Mouse (Mus musculus): Measurements from ENCODE around the gene Gm9817. TPM values are rescaled to one million over a fixed set of nuclear protein-coding genes. Genes with fewer than 3 reads are reported as not detected.

Gm9817 gene
- polyA plus RNA-seq, 1 experiment from 2014 or later, result not detected

- 48% methylated on average over 4 of the region's 4 CpGs for WGBS
- Histone ChIP-seq H3K9ac (ENCODE audit: low read length) (no peak overlapping the region), H3K27me3 (ENCODE audit: control insufficient read depth, insufficient read depth, low read length) (no peaks in the 10 kb centered on the region), H3K36me3 (ENCODE audit: control insufficient read depth, insufficient read depth, low read length) (no peaks in the 10 kb centered on the region), H3K4me1 (ENCODE audit: control insufficient read depth, insufficient read depth, low read length) (no peaks in the 10 kb centered on the region), H3K27ac (ENCODE audit: low read depth, low read length) (no peak overlapping the region), H3K4me2 (ENCODE audit: low read depth) (no peak overlapping the region), H3K9me3 (ENCODE audit: control insufficient read depth, low read length) (no peaks in the 10 kb centered on the region), H3K4me3 (ENCODE audit: low read depth, low read length) (no peak overlapping the region)
- no peak for DNase-seq (ENCODE audit: low spot score)
- no peak for ATAC-seq (ENCODE audit: insufficient read depth, low FRiP score, low TSS enrichment)
These were observed 38.3 kb upstream of the Gm9817 start for GRCm38 (mm10) chr13:45040195-45040594.

- WGBS, result 82% methylated on average over 7 of the region's 7 CpGs
- ATAC-seq (ENCODE audit: insufficient read depth, low FRiP score, low TSS enrichment), result no peak
- no peaks in the 10 kb centered on the region for H3K36me3 ChIP-seq (ENCODE audit: control insufficient read depth, insufficient read depth, low read length)
- no peak overlapping the region for H3K9ac ChIP-seq (ENCODE audit: low read length)
- no peak for DNase-seq (ENCODE audit: low spot score)
- no peaks in the 10 kb centered on the region for H3K27me3 ChIP-seq (ENCODE audit: control insufficient read depth, insufficient read depth, low read length)
- H3K4me3 ChIP-seq (ENCODE audit: low read depth, low read length), result no peak overlapping the region
- H3K9me3 ChIP-seq (ENCODE audit: control insufficient read depth, low read length), result no peaks in the 10 kb centered on the region
- H3K27ac ChIP-seq (ENCODE audit: low read depth, low read length), result no peak overlapping the region
- H3K4me1 ChIP-seq (ENCODE audit: control insufficient read depth, insufficient read depth, low read length), result no peaks in the 10 kb centered on the region
- H3K4me2 ChIP-seq (ENCODE audit: low read depth), result no peak overlapping the region
These were observed 37.8 kb upstream of the Gm9817 start for GRCm38 (mm10) chr13:45040741-45041140.

GRCm38 (mm10) chr13:45043466-45043865 is 35.0 kb upstream of the Gm9817 start:
- Histone ChIP-seq H3K4me2 (ENCODE audit: low read depth) (no peak overlapping the region), H3K27ac (ENCODE audit: low read depth, low read length) (no peak overlapping the region), H3K4me3 (ENCODE audit: low read depth, low read length) (no peak overlapping the region), H3K4me1 (ENCODE audit: control insufficient read depth, insufficient read depth, low read length) (no peaks in the 10 kb centered on the region), H3K9ac (ENCODE audit: low read length) (no peak overlapping the region), H3K9me3 (ENCODE audit: control insufficient read depth, low read length) (no peaks in the 10 kb centered on the region), H3K27me3 (ENCODE audit: control insufficient read depth, insufficient read depth, low read length) (no peaks in the 10 kb centered on the region), H3K36me3 (ENCODE audit: control insufficient read depth, insufficient read depth, low read length) (no peaks in the 10 kb centered on the region)
- no peak for ATAC-seq (ENCODE audit: insufficient read depth, low FRiP score, low TSS enrichment)
- WGBS, result 54% methylated on average over 3 of the region's 3 CpGs
- no peak for DNase-seq (ENCODE audit: low spot score)

GRCm38 (mm10) chr13:45049261-45050020 is 29.1 kb upstream of the Gm9817 start:
- WGBS, result 84% methylated on average over 7 of the region's 7 CpGs
- ATAC-seq (ENCODE audit: insufficient read depth, low FRiP score, low TSS enrichment) (no peak), DNase-seq (ENCODE audit: low spot score) (no peak)
- Histone ChIP-seq H3K4me3 (ENCODE audit: low read depth, low read length) (no peak overlapping the region), H3K4me2 (ENCODE audit: low read depth) (no peak overlapping the region), H3K9me3 (ENCODE audit: control insufficient read depth, low read length) (no peaks in the 10 kb centered on the region), H3K36me3 (ENCODE audit: control insufficient read depth, insufficient read depth, low read length) (no peaks in the 10 kb centered on the region), H3K27ac (ENCODE audit: low read depth, low read length) (no peak overlapping the region), H3K9ac (ENCODE audit: low read length) (no peak overlapping the region), H3K27me3 (ENCODE audit: control insufficient read depth, insufficient read depth, low read length) (no peaks in the 10 kb centered on the region), H3K4me1 (ENCODE audit: control insufficient read depth, insufficient read depth, low read length) (no peaks in the 10 kb centered on the region)

GRCm38 (mm10) chr13:45052805-45053204 is 25.7 kb upstream of the Gm9817 start:
- no peaks in the 10 kb centered on the region for H3K4me1 ChIP-seq (ENCODE audit: control insufficient read depth, insufficient read depth, low read length)
- DNase-seq (ENCODE audit: low spot score), result no peak
- WGBS, result 84% methylated on average over 7 of the region's 7 CpGs
- no peak overlapping the region for H3K4me3 ChIP-seq (ENCODE audit: low read depth, low read length)
- H3K9me3 ChIP-seq (ENCODE audit: control insufficient read depth, low read length), result no peaks in the 10 kb centered on the region
- no peaks in the 10 kb centered on the region for H3K36me3 ChIP-seq (ENCODE audit: control insufficient read depth, insufficient read depth, low read length)
- H3K9ac ChIP-seq (ENCODE audit: low read length), result no peak overlapping the region
- H3K27me3 ChIP-seq (ENCODE audit: control insufficient read depth, insufficient read depth, low read length), result no peaks in the 10 kb centered on the region
- H3K4me2 ChIP-seq (ENCODE audit: low read depth), result no peak overlapping the region
- H3K27ac ChIP-seq (ENCODE audit: low read depth, low read length), result no peak overlapping the region
- ATAC-seq (ENCODE audit: insufficient read depth, low FRiP score, low TSS enrichment), result no peak

GRCm38 (mm10) chr13:45053843-45054242 is 24.6 kb upstream of the Gm9817 start:
- DNase-seq (ENCODE audit: low spot score) (no peak), ATAC-seq (ENCODE audit: insufficient read depth, low FRiP score, low TSS enrichment) (no peak)
- Histone ChIP-seq H3K9me3 (ENCODE audit: control insufficient read depth, low read length) (no peaks in the 10 kb centered on the region), H3K9ac (ENCODE audit: low read length) (no peak overlapping the region), H3K27ac (ENCODE audit: low read depth, low read length) (no peak overlapping the region), H3K36me3 (ENCODE audit: control insufficient read depth, insufficient read depth, low read length) (no peaks in the 10 kb centered on the region), H3K4me2 (ENCODE audit: low read depth) (no peak overlapping the region), H3K4me1 (ENCODE audit: control insufficient read depth, insufficient read depth, low read length) (no peaks in the 10 kb centered on the region), H3K4me3 (ENCODE audit: low read depth, low read length) (no peak overlapping the region), H3K27me3 (ENCODE audit: control insufficient read depth, insufficient read depth, low read length) (no peaks in the 10 kb centered on the region)
- WGBS, result 88% methylated on average over 3 of the region's 3 CpGs

- DNase-seq (ENCODE audit: low spot score), result no peak
- 92% methylated on average over 17 of the region's 17 CpGs for WGBS
- Histone ChIP-seq H3K4me2 (ENCODE audit: low read depth) (no peak overlapping the region), H3K4me3 (ENCODE audit: low read depth, low read length) (no peak overlapping the region), H3K27me3 (ENCODE audit: control insufficient read depth, insufficient read depth, low read length) (no peaks in the 10 kb centered on the region), H3K9ac (ENCODE audit: low read length) (no peak overlapping the region), H3K36me3 (ENCODE audit: control insufficient read depth, insufficient read depth, low read length) (no peaks in the 10 kb centered on the region), H3K27ac (ENCODE audit: low read depth, low read length) (no peak overlapping the region), H3K4me1 (ENCODE audit: control insufficient read depth, insufficient read depth, low read length) (no peaks in the 10 kb centered on the region), H3K9me3 (ENCODE audit: control insufficient read depth, low read length) (no peaks in the 10 kb centered on the region)
- no peak for ATAC-seq (ENCODE audit: insufficient read depth, low FRiP score, low TSS enrichment)
These were observed 19.3 kb upstream of the Gm9817 start for GRCm38 (mm10) chr13:45059206-45059605.

- ATAC-seq (ENCODE audit: insufficient read depth, low FRiP score, low TSS enrichment), result no peak
- DNase-seq (ENCODE audit: low spot score), result no peak
- no peaks in the 10 kb centered on the region for H3K27me3 ChIP-seq (ENCODE audit: control insufficient read depth, insufficient read depth, low read length)
- H3K27ac ChIP-seq (ENCODE audit: low read depth, low read length), result no peak overlapping the region
- no peak overlapping the region for H3K9ac ChIP-seq (ENCODE audit: low read length)
- H3K36me3 ChIP-seq (ENCODE audit: control insufficient read depth, insufficient read depth, low read length), result no peaks in the 10 kb centered on the region
- no peaks in the 10 kb centered on the region for H3K9me3 ChIP-seq (ENCODE audit: control insufficient read depth, low read length)
- H3K4me3 ChIP-seq (ENCODE audit: low read depth, low read length), result no peak overlapping the region
- H3K4me1 ChIP-seq (ENCODE audit: control insufficient read depth, insufficient read depth, low read length), result no peaks in the 10 kb centered on the region
- 82% methylated on average over 5 of the region's 5 CpGs for WGBS
- no peak overlapping the region for H3K4me2 ChIP-seq (ENCODE audit: low read depth)
These were observed 15.3 kb upstream of the Gm9817 start for GRCm38 (mm10) chr13:45063146-45063545.

GRCm38 (mm10) chr13:45064951-45065350 is 13.5 kb upstream of the Gm9817 start:
- ATAC-seq (ENCODE audit: insufficient read depth, low FRiP score, low TSS enrichment), result no peak
- H3K36me3 ChIP-seq (ENCODE audit: control insufficient read depth, insufficient read depth, low read length), result no peaks in the 10 kb centered on the region
- H3K4me3 ChIP-seq (ENCODE audit: low read depth, low read length), result no peak overlapping the region
- H3K9me3 ChIP-seq (ENCODE audit: control insufficient read depth, low read length), result no peaks in the 10 kb centered on the region
- no peak for DNase-seq (ENCODE audit: low spot score)
- H3K27me3 ChIP-seq (ENCODE audit: control insufficient read depth, insufficient read depth, low read length), result no peaks in the 10 kb centered on the region
- no peak overlapping the region for H3K9ac ChIP-seq (ENCODE audit: low read length)
- H3K4me1 ChIP-seq (ENCODE audit: control insufficient read depth, insufficient read depth, low read length), result no peaks in the 10 kb centered on the region
- WGBS, result 90% methylated on average over 4 of the region's 4 CpGs
- no peak overlapping the region for H3K27ac ChIP-seq (ENCODE audit: low read depth, low read length)
- H3K4me2 ChIP-seq (ENCODE audit: low read depth), result no peak overlapping the region
